Mouse (Mus musculus) spleen, adult 2 months (tissue): ENCODE data around the gene Tbl3. TPM values are rescaled to one million over a fixed set of nuclear protein-coding genes. Genes with fewer than 3 reads are reported as not detected.
A peak's percentile ranks its signal among the peaks of the same experiment; 100 is the strongest.

Source experiments
- DNase-seq, 2 experiments: peaks; one replicate each; pipeline versions ENCODE4 v3.0.0 to v3.0.0-alpha.2; 2012 to 2021; ENCODE audit warnings: low spot score in 2 of 2, low read depth in 1 of 2
- H3K27ac ChIP-seq: fragments of 200-500 bp; 2 replicates; pipeline ENCODE4 v1.5.1; 2012; ENCODE audit warnings: low read length, inconsistent platforms; ENCODE audit not compliant: insufficient read depth
- H3K27me3 ChIP-seq: fragments of 200-500 bp; 2 replicates; pipeline ENCODE4 v1.6.1; 2012; ENCODE audit warnings: mild to moderate bottlenecking, moderate library complexity, low read length, inconsistent platforms; ENCODE audit not compliant: control insufficient read depth, insufficient read depth
- H3K36me3 ChIP-seq: fragments of 200-500 bp; 2 replicates; pipeline ENCODE4 v1.6.1; 2012; ENCODE audit warnings: mild to moderate bottlenecking, low read length, inconsistent platforms; ENCODE audit not compliant: control insufficient read depth, insufficient read depth
- H3K4me1 ChIP-seq: fragments of 200-500 bp; 2 replicates; pipeline ENCODE4 v1.6.1; 2011; ENCODE audit warnings: inconsistent platforms; ENCODE audit not compliant: control insufficient read depth, insufficient read depth, insufficient read length
- H3K4me3 ChIP-seq: fragments of 200-500 bp; 2 replicates; pipeline ENCODE4 v1.5.1; 2011; ENCODE audit warnings: mild to moderate bottlenecking, inconsistent platforms; ENCODE audit not compliant: insufficient read depth, insufficient read length; ENCODE audit errors: extremely low read depth
- CTCF ChIP-seq: fragments of 200-500 bp; IDR thresholded peaks from 2 replicates; pipeline ENCODE4 v1.5.1; 2011; ENCODE audit warnings: mild to moderate bottlenecking, inconsistent platforms; ENCODE audit not compliant: insufficient read depth, insufficient read length, insufficient replicate concordance; ENCODE audit errors: extremely low read depth
- POLR2A ChIP-seq: fragments of 200-500 bp; IDR thresholded peaks from 2 replicates; pipeline ENCODE4 v1.6.1; 2011; ENCODE audit warnings: low read depth, low read length, inconsistent platforms
- WGBS: fragments of 180-500 bp; shearing (Covaris S2); methylation state at CpG from one replicate; pipeline ENCODE4 v1.1.7; 2018; 5-methylcytosine and 5-hydroxymethylcytosine counted together
- polyA plus RNA-seq: library from polyadenylated mRNA; depleted of rRNA; stranded (reverse); fragments of >200 nt; gene quantifications from 2 replicates; pipeline ENCODE4 v1.2.3, GENCODE M21; 2012

Tbl3 gene
- polyA plus RNA-seq, 1 experiment, result 52.5 TPM

- WGBS, result 1% methylated on average over 29 of the region's 29 CpGs
- Histone ChIP-seq H3K27me3 (no peaks in the 10 kb centered on the region), H3K27ac (peak within 1 kb of the TSS; percentile 83), H3K4me3 (peak within 1 kb of the TSS; percentile 88), H3K36me3 (peaks cover 6% of the 10 kb centered on the region), H3K4me1 (peaks cover 7% of the 10 kb centered on the region; the same call in 1 of the 2 replicates)
- DNase-seq, result peak; percentile 88 to 97
- peak; percentile 49; the same call in 1 of the 2 replicates for TF ChIP-seq POLR2A
- no peak for TF ChIP-seq CTCF
Observed at GRCm38 (mm10) chr17:24736330-24737051, 29.0 kb upstream of the Tbl3 start, which contains the start of gene Msrb1. Gene Msrb1, plus strand, starts transcription at chr17:24736642.

DNA sequence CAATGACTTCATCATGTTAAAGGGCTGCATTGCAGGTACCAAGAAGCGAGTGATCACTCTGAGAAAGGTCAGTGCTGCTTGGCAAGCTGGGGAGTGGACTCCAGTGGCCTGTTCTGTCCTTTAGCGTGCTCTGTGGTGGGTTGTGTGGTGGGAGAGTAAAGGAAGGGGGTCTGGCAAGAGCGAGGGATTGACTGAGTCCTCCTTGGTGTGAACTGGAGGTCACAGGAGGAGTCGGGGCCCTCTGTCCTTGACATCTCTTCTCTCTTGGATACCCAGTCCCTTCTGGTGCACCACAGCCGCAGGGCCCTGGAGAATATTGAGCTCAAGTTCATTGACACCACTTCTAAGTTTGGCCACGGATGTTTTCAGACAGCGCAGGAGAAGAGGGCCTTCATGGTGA lies 28.0 kb upstream of the Tbl3 start:
- TF ChIP-seq CTCF, result no peak
- no peak for TF ChIP-seq POLR2A
- H3K27me3 ChIP-seq, result no peaks in the 10 kb centered on the region
- peaks cover 7% of the 10 kb centered on the region; the same call in 1 of the 2 replicates for H3K4me1 ChIP-seq
- DNase-seq, result no peak
- H3K27ac ChIP-seq, result no peak overlapping the region
- 91% methylated on average over 7 of the region's 7 CpGs for WGBS
- H3K4me3 ChIP-seq, result no peak overlapping the region
- peaks cover 4% of the 10 kb centered on the region for H3K36me3 ChIP-seq

- H3K4me3 ChIP-seq, result no peak overlapping the region
- H3K27ac ChIP-seq, result no peak overlapping the region
- WGBS, result 82% methylated on average over 1 of the region's 1 CpGs
- DNase-seq, result no peak
- H3K27me3 ChIP-seq, result no peaks in the 10 kb centered on the region
- no peak for TF ChIP-seq POLR2A
- no peak for TF ChIP-seq CTCF
- peaks cover 7% of the 10 kb centered on the region; the same call in 1 of the 2 replicates for H3K4me1 ChIP-seq
- H3K36me3 ChIP-seq, result no peaks in the 10 kb centered on the region
Observed at GRCm38 (mm10) chr17:24734513-24734912, 27.1 kb upstream of the Tbl3 start.

GRCm38 (mm10) chr17:24733434-24734050 lies 26.1 kb upstream of the Tbl3 start:
- no peak overlapping the region for H3K27ac ChIP-seq
- TF ChIP-seq CTCF (no peak), POLR2A (no peak)
- peaks cover 7% of the 10 kb centered on the region; the same call in 1 of the 2 replicates for H3K4me1 ChIP-seq
- 90% methylated on average over 21 of the region's 21 CpGs for WGBS
- H3K4me3 ChIP-seq, result no peak overlapping the region
- no peaks in the 10 kb centered on the region for H3K27me3 ChIP-seq
- no peaks in the 10 kb centered on the region for H3K36me3 ChIP-seq
- DNase-seq, result no peak

DNA sequence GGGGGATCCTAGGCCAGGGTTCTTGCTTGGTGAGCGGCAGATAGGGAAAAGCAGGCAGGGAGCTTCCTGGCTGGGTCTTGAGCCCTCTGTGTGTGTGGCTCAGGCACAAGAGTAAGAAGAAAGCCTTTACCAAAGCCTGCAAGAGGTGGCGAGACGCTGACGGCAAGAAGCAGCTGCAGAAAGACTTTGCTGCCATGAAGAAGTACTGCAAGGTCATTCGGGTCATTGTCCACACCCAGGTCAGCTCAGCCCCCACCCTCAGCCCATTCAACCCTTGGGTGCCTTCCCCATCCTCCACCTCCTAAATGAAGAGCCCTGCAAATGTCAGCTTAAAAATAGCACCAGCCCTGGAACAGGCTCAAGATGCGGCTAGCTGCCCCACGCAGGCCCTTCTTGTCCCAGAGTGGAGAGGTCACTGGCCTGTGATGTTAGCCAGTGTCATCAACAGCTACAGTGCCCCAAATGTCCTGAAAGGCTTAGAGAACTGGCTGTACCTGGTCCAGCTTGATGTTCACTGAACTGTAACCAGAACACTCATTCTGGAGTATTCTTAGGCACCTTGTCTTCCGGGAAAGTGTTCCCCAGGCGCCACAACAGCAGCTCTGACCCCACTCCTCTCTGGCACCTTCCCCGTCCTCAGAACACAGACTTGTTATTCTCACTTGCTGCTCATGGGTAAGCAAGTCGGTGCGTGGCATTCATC lies 24.9 kb upstream of the Tbl3 start:
- Histone ChIP-seq H3K27me3 (no peaks in the 10 kb centered on the region), H3K36me3 (no peaks in the 10 kb centered on the region), H3K4me1 (peaks cover 6% of the 10 kb centered on the region; the same call in 1 of the 2 replicates), H3K4me3 (no peak overlapping the region), H3K27ac (no peak overlapping the region)
- DNase-seq, result no peak
- TF ChIP-seq POLR2A (no peak), CTCF (no peak)
- WGBS, result 88% methylated on average over 12 of the region's 12 CpGs

- DNase-seq, result no peak
- TF ChIP-seq CTCF, result no peak
- TF ChIP-seq POLR2A, result no peak
- no peak overlapping the region for H3K4me3 ChIP-seq
- H3K27me3 ChIP-seq, result no peaks in the 10 kb centered on the region
- H3K4me1 ChIP-seq, result no peaks in the 10 kb centered on the region
- 76% methylated on average over 14 of the region's 14 CpGs for WGBS
- H3K27ac ChIP-seq, result no peak overlapping the region
- no peaks in the 10 kb centered on the region for H3K36me3 ChIP-seq
Observed at GRCm38 (mm10) chr17:24730787-24731186, 23.3 kb upstream of the Tbl3 start.
